Mouse (Mus musculus) lung, embryonic 14.5 days (tissue): ENCODE data around the gene Orai2. TPM values are rescaled to one million over a fixed set of nuclear protein-coding genes. Genes with fewer than 3 reads are reported as not detected.
A peak's percentile ranks its signal among the peaks of the same experiment; 100 is the strongest.

Experiments
- ATAC-seq: fragments of 200-750 bp; cut with Nextera tagmentation; 2 replicates; pipeline ENCODE4 v1.8.0; 2017; ENCODE audit warnings: mild to moderate bottlenecking, moderate TSS enrichment, moderate library complexity; ENCODE audit not compliant: insufficient read depth
- DNase-seq: peaks from one replicate; pipeline ENCODE4 v3.0.0-alpha.2; 2015
- H3K27ac ChIP-seq: fragments of 300-500 bp; sonication (generic); 2 replicates; pipeline ENCODE4 v1.5.1; 2014; ENCODE audit warnings: low read depth, mild to moderate bottlenecking, moderate library complexity
- H3K27me3 ChIP-seq: fragments of 300-500 bp; sonication (generic); 2 replicates; pipeline ENCODE4 v1.6.1; 2014; ENCODE audit warnings: low read length, control low read depth; ENCODE audit not compliant: insufficient read depth
- H3K36me3 ChIP-seq: fragments of 300-500 bp; sonication (generic); 2 replicates; pipeline ENCODE4 v1.6.1; 2014; ENCODE audit warnings: control low read depth; ENCODE audit not compliant: insufficient read depth
- H3K4me1 ChIP-seq: fragments of 300-500 bp; sonication (generic); 2 replicates; pipeline ENCODE4 v1.6.1; 2014; ENCODE audit warnings: antibody characterized with exemption, control low read depth; ENCODE audit not compliant: insufficient read depth
- H3K4me2 ChIP-seq: fragments of 300-500 bp; sonication (generic); 2 replicates; pipeline ENCODE4 v1.6.1; 2014; ENCODE audit warnings: mild to moderate bottlenecking
- H3K4me3 ChIP-seq: fragments of 300-500 bp; sonication (generic); 2 replicates; pipeline ENCODE4 v1.5.1; 2014; ENCODE audit warnings: low read depth, low read length
- H3K9ac ChIP-seq: fragments of 300-500 bp; sonication (generic); 2 replicates; pipeline ENCODE4 v1.6.1; 2014
- H3K9me3 ChIP-seq: fragments of 300-500 bp; sonication (generic); 2 replicates; pipeline ENCODE4 v1.6.1; 2016; ENCODE audit warnings: low read depth, low read length, control low read depth
- CTCF ChIP-seq: IDR thresholded peaks from 2 replicates; pipeline ENCODE4 v1.5.1; 2016; ENCODE audit warnings: antibody characterized with exemption, low read depth
- WGBS: fragments of 180-500 bp; shearing (Covaris S2); extraction: QIAGEN DNeasy Blood & Tissue Kit; methylation state at CpG from one replicate; pipeline ENCODE4 v1.1.7; 2014; 5-methylcytosine and 5-hydroxymethylcytosine counted together
- polyA plus RNA-seq: library from polyadenylated mRNA; unstranded; fragments of >200 nt; fragmentation: Nextera tagmentation; extraction: Ambion mirVana; gene quantifications from 2 replicates; pipeline ENCODE4 v1.2.1, GENCODE M21; 2014

Orai2 gene
- polyA plus RNA-seq = 7.0 and 7.1 TPM in 2 replicates

GRCm38 (mm10) chr5:136170512-136171362 lies at the start of gene Orai2:
Gene Orai2, minus strand, starts transcription at chr5:136170713.
- WGBS = 3% methylated on average over 47 of the region's 49 CpGs
- ATAC-seq = peak; percentile 90

GRCm38 (mm10) chr5:136218585-136218984 lies 48.1 kb upstream of the Orai2 start:
- 0 out of 2 replicates have a peak, but pooled peaks cover 5% of the 10 kb centered on the region for H3K36me3 ChIP-seq
- no peak for TF ChIP-seq CTCF
- no peaks in the 10 kb centered on the region for H3K4me1 ChIP-seq
- WGBS = 79% methylated on average over 12 of the region's 12 CpGs
- no peak overlapping the region for H3K27ac ChIP-seq
- no peaks in the 10 kb centered on the region for H3K9me3 ChIP-seq
- H3K9ac ChIP-seq = no peak overlapping the region
- ATAC-seq (no peak), DNase-seq (no peak)
- no peak overlapping the region for H3K4me2 ChIP-seq
- H3K4me3 ChIP-seq = no peak overlapping the region
- no peaks in the 10 kb centered on the region for H3K27me3 ChIP-seq

More at GRCm38 (mm10) chr5:136170512-136171362, at the start of gene Orai2:
- Histone ChIP-seq H3K36me3 (no peaks in the 10 kb centered on the region), H3K4me1 (0 out of 2 replicates have a peak, but pooled peaks cover 7% of the 10 kb centered on the region), H3K4me2 (peak within 1 kb of the TSS; percentile 91), H3K9ac (peak within 1 kb of the TSS; percentile 59), H3K27ac (0 out of 2 replicates have a peak within 1 kb of the TSS, but pooled peaks have one; percentile 3), H3K27me3 (no peaks in the 10 kb centered on the region), H3K4me3 (peak within 1 kb of the TSS; percentile 57), H3K9me3 (no peaks in the 10 kb centered on the region; the same call in 1 of the 2 replicates)
- DNase-seq = peak; percentile 89
- no peak for TF ChIP-seq CTCF

GRCm38 (mm10) chr5:136217932-136218381 lies 47.4 kb upstream of the Orai2 start:
- Histone ChIP-seq H3K4me1 (no peaks in the 10 kb centered on the region), H3K4me3 (no peak overlapping the region), H3K27me3 (no peaks in the 10 kb centered on the region), H3K9me3 (no peaks in the 10 kb centered on the region), H3K27ac (no peak overlapping the region), H3K36me3 (0 out of 2 replicates have a peak, but pooled peaks cover 5% of the 10 kb centered on the region), H3K9ac (no peak overlapping the region), H3K4me2 (no peak overlapping the region)
- TF ChIP-seq CTCF = no peak
- WGBS = 68% methylated on average over 4 of the region's 4 CpGs
- no peak for ATAC-seq
- no peak for DNase-seq

- DNase-seq (no peak), ATAC-seq (no peak)
- WGBS = 69% methylated on average over 18 of the region's 18 CpGs
Measured at GRCm38 (mm10) chr5:136217004-136217665, 46.6 kb upstream of the Orai2 start.

GRCm38 (mm10) chr5:136215958-136216357 lies 45.4 kb upstream of the Orai2 start:
- H3K4me2 ChIP-seq = no peak overlapping the region
- no peaks in the 10 kb centered on the region for H3K27me3 ChIP-seq
- no peak overlapping the region for H3K4me3 ChIP-seq
- H3K4me1 ChIP-seq = no peaks in the 10 kb centered on the region
- no peak for TF ChIP-seq CTCF
- H3K9me3 ChIP-seq = no peaks in the 10 kb centered on the region
- 0 out of 2 replicates have a peak, but pooled peaks cover 5% of the 10 kb centered on the region for H3K36me3 ChIP-seq
- ATAC-seq (no peak), DNase-seq (peak; percentile 18)
- WGBS = 63% methylated on average over 5 of the region's 5 CpGs
- no peak overlapping the region for H3K27ac ChIP-seq
- no peak overlapping the region for H3K9ac ChIP-seq

More at GRCm38 (mm10) chr5:136217004-136217665, 46.6 kb upstream of the Orai2 start:
- Histone ChIP-seq H3K27me3 (no peaks in the 10 kb centered on the region), H3K4me3 (no peak overlapping the region), H3K4me2 (no peak overlapping the region), H3K27ac (no peak overlapping the region), H3K4me1 (no peaks in the 10 kb centered on the region), H3K36me3 (0 out of 2 replicates have a peak, but pooled peaks cover 5% of the 10 kb centered on the region), H3K9ac (no peak overlapping the region), H3K9me3 (no peaks in the 10 kb centered on the region)
- no peak for TF ChIP-seq CTCF

GRCm38 (mm10) chr5:136215211-136215610 lies 44.7 kb upstream of the Orai2 start:
- peak; percentile 50 for TF ChIP-seq CTCF
- H3K9ac ChIP-seq = no peak overlapping the region
- H3K4me2 ChIP-seq = no peak overlapping the region
- H3K4me1 ChIP-seq = no peaks in the 10 kb centered on the region
- H3K9me3 ChIP-seq = no peaks in the 10 kb centered on the region
- 0 out of 2 replicates have a peak, but pooled peaks cover under 1% of the 10 kb centered on the region for H3K36me3 ChIP-seq
- 90% methylated on average over 3 of the region's 3 CpGs for WGBS
- no peak for DNase-seq
- no peak overlapping the region for H3K27ac ChIP-seq
- no peaks in the 10 kb centered on the region for H3K27me3 ChIP-seq
- H3K4me3 ChIP-seq = no peak overlapping the region
- no peak for ATAC-seq

GRCm38 (mm10) chr5:136213716-136214115 lies 43.2 kb upstream of the Orai2 start:
- no peak for TF ChIP-seq CTCF
- H3K4me3 ChIP-seq = no peak overlapping the region
- WGBS = 68% methylated on average over 5 of the region's 5 CpGs
- no peaks in the 10 kb centered on the region for H3K4me1 ChIP-seq
- no peak overlapping the region for H3K9ac ChIP-seq
- no peak overlapping the region for H3K4me2 ChIP-seq
- ATAC-seq (no peak), DNase-seq (no peak)
- H3K9me3 ChIP-seq = no peaks in the 10 kb centered on the region
- no peaks in the 10 kb centered on the region for H3K27me3 ChIP-seq
- H3K36me3 ChIP-seq = no peaks in the 10 kb centered on the region
- H3K27ac ChIP-seq = no peak overlapping the region
